Mouse (Mus musculus): ENCODE data around the gene Tcf15. TPM values are rescaled to one million over a fixed set of nuclear protein-coding genes. Genes with fewer than 3 reads are reported as not detected.

The Tcf15 gene
- total RNA-seq, 2 experiments from 2014 or later: 2.7 to 3.1 TPM

DNA sequence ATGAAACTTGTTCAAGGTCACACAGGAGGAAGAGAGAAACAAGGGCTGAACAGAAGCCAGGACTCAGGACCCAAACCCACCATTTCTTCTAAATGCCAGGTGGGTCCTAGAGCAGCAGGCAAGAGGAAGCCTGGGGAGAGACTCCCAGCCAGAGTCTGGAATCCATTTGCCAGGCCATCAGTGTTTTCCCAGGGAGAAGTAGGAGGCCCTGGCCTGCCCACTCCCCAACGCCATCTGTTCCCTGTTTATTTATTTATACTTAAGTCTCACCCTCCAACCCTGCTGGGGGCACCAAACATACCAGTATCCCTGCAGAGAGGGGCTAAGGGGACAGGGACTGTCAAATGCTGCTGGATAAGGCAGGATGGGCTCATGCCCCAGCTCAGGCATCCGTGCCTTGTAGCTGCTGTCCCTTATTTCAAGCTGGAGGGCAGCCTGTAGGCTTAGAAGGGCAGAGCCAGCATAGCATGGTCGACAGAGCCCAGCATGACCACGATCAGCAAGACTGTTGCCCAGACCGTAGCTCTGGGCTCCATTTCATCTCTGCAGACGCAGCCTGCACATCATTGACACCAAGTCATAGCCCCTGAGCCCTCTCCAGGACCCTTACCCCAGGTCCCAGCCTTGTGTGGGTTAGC, 24.0 kb upstream of the Tcf15 start:
- DNase-seq (ENCODE audit: low spot score in 2 of 2): no peak

DNA sequence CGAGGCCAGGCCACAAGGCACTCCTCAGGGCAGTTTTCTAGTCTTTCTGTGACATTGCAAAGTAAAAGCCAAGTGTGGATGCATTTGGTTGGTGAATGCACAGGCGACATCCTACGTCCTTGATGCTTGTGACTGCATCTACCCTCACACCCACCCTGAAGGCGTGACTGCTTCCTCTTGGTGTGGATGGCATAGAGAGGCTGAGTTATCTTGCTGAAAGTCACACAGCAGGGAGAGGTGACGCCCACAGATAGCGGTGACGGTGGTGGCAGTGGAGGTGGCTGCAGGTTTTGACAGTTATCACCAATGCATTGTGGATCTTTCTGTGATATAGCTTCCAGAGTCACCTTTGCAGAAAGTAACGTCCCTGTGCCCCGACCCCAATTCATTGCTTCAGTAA, 20.5 kb upstream of the Tcf15 start:
- no peak for DNase-seq (ENCODE audit: low spot score in 2 of 2)

GRCm38 (mm10) chr2:152128597-152128996, 14.8 kb upstream of the Tcf15 start:
- no peak for DNase-seq (ENCODE audit: low spot score in 2 of 2)

DNA sequence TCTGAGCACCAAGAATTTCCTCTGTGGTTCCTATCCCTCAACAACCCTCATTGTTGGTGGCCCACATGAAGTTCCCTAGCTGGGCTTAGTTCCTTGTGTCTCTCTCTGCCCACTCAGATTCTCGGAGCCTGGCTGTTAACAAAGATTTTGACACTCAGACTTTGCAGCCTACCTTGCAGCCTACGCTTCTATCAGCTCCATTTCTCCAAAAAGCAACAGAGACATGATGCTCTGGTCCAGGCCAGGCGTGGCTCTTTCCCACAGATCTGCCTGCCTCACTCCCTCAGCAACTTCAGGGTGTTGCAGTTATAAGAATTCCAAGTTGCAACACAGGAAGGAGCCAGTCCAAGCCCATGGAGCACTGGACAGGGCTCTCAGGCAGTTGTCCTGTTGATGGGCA, 13.6 kb upstream of the Tcf15 start:
- no peak for DNase-seq (ENCODE audit: low spot score in 2 of 2)

DNA sequence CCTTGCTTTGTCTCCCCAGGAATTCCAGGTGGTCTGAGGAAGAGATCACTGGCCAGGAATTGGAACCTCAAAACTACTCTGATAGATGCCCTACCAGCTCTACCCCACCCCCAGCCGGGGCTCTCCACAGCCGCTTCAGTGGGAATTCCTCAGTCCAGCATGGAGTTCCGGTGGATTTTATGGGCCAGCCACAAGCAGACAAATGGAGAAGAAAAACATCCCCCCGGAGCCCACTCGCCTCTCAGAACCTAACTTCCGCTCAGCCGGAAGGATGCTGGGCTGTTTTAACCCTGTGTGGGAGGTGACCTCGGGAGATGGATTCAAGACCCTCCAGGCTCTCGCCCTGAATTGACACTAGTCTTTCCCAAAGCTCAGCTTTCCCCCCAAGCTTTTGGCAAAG, 11.3 kb upstream of the Tcf15 start:
- DNase-seq (ENCODE audit: low spot score in 2 of 2): no peak

DNA sequence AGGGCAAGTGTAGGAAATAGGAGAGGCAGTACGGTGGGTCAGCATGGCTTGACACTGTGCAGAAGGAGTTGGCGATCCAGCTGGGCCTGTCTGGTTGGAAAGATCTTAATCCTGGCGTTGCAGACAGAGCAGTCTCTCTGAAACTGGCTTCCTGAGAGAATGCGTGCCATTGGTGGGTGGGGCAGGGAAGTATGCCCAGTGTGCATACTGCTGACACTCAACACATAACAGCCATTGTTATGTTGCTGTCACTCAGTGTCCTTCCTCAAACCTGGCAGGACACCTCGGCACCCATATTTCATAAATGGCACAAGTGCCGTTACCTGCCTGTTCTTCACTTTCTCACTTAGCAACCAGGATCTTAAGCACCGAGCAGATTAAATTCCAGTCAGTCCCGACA, 10.7 kb upstream of the Tcf15 start:
- no peak for DNase-seq (ENCODE audit: low spot score in 2 of 2)

GRCm38 (mm10) chr2:152139191-152139987, 4.0 kb upstream of the Tcf15 start:
- DNase-seq (ENCODE audit: low spot score in 2 of 2): peak; percentile 27 to 52

DNA sequence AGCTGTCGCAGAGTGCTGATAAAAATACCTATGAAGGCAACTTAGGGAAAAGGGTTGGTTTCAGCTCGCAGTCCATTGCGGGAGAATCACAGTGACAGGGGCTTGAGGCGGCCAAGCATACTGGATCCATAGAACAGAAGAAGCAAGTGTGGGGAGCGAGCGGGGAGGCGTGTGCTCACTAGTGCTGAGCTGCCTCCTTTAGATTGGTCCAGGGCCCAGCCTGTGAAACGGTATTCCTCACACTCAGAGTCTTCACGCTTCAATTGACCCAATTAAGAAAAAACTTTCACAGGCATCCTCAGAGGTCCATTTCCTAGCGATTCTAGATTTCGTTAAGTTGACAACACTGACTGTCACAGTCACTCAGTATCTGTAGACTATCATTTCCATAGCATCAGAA, 2.4 kb upstream of the Tcf15 start:
- no peak for DNase-seq (ENCODE audit: low spot score in 2 of 2)

DNA sequence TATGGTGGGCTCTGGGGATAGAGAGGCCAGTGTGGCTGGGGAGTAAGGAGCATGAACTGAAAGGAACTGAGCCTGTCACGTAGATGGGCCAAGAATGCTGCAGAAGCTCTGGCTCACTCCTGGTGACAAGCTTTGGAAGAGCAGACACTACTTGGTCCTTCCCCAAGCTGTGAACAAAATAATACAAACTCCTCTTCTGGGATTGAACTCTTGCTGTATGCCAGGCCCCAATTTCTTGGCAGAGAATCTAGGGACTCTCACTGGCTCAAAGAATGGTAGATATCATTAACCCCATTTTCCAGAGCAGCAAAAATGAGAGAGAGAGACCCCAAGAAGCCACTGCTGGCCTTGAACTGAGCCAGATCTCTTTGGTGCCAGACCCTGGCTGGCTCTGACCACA, 1.9 kb upstream of the Tcf15 start:
- no peak for DNase-seq (ENCODE audit: low spot score in 2 of 2)

- no peak for DNase-seq (ENCODE audit: low spot score in 2 of 2)
Observed at GRCm38 (mm10) chr2:152142046-152142445, 1.3 kb upstream of the Tcf15 start.

DNA sequence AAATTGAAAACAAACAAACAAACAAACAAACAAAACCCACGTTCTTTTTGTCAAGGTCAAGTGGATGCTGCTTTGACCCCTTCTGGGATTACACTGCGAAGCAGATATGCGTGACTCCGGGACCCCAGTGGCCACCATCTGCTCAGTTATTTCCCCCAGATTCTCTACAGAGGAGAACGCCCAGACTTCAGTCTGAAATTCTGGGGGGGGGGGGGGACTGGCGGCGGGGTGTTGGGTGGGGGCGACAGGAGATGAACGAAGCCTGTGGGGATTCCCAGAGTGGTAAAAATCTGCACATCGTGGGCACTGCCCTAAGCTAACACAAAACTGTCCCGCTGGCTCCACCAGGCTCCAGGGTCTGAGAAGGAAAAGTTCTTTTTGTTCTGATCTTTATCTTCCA, 790 bp upstream of the Tcf15 start:
- no peak for DNase-seq (ENCODE audit: low spot score in 2 of 2)

- DNase-seq (ENCODE audit: low spot score in 2 of 2): no peak
Observed at GRCm38 (mm10) chr2:152144158-152144450, 743 bp downstream of the Tcf15 start.

DNA sequence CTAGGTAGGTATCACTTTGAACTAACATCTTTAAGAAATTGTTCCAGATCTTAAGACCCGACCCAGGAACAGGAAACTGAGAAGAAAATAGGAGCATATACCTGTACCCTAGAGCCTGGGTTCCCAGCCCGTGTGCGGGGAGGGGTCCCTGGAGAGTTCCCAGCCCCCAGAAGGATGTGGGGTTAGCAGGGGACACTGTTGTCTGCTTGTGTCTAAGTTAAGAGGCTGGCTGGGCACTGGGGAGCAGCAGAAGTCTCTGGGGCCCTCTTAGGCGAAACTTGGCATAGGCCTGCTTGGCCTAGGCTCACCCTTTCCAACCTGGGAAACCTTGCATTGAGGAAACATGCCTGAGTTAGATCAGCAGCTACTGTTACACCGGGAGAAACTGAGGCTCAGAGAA, 1.1 kb downstream of the Tcf15 start:
- DNase-seq (ENCODE audit: low spot score in 2 of 2): no peak

- no peak for DNase-seq (ENCODE audit: low spot score in 2 of 2)
Observed at GRCm38 (mm10) chr2:152145711-152146110, 2.4 kb downstream of the Tcf15 start.

DNA sequence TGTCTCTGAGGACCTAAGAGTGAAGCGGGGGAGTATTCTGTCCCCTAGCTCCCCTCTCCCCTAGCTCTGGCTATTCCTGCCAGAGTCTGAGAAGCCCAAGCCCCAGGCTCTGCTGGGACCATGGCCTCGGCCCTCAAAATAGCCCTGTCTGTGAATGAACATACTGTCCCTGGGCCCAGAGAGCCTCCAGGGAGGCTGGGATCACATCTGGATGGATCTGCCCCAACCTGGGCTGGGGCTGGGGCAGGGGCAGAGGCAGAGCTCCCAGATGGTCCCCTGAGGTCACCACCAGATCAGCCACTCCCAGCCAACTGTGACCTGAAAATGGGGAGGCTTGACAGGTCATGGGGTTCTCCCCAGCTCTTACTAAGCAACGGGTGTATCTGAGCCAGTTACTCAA, 3.7 kb downstream of the Tcf15 start:
- DNase-seq (ENCODE audit: low spot score in 2 of 2): no peak

DNA sequence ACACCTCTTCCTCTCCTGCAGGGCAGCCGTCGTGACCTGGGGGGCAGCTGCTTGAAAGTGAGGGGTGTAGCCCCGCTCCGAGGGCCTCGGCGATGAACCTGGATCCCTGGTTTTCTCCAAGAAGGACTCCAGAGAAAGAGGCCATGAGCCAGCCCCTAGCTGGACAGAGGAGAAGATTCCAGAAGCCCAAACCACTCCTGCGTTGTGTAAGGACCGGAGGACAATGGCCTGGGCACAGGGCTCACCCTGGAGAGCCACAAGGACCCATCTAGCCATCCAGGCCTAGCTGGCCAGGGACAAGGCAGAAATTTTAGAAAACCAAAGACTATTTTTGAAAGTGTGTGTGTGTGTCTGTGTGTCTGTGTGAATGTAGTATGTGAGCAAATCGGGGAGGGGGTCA, 5.3 kb downstream of the Tcf15 start:
- DNase-seq (ENCODE audit: low spot score in 2 of 2): no peak

GRCm38 (mm10) chr2:152149891-152150290, 6.5 kb downstream of the Tcf15 start:
- DNase-seq (ENCODE audit: low spot score in 2 of 2): no peak

GRCm38 (mm10) chr2:152150373-152150772, 7.0 kb downstream of the Tcf15 start:
- no peak for DNase-seq (ENCODE audit: low spot score in 2 of 2)

- no peak for DNase-seq (ENCODE audit: low spot score in 2 of 2)
Observed at GRCm38 (mm10) chr2:152153361-152153760, 10.0 kb downstream of the Tcf15 start.

DNA sequence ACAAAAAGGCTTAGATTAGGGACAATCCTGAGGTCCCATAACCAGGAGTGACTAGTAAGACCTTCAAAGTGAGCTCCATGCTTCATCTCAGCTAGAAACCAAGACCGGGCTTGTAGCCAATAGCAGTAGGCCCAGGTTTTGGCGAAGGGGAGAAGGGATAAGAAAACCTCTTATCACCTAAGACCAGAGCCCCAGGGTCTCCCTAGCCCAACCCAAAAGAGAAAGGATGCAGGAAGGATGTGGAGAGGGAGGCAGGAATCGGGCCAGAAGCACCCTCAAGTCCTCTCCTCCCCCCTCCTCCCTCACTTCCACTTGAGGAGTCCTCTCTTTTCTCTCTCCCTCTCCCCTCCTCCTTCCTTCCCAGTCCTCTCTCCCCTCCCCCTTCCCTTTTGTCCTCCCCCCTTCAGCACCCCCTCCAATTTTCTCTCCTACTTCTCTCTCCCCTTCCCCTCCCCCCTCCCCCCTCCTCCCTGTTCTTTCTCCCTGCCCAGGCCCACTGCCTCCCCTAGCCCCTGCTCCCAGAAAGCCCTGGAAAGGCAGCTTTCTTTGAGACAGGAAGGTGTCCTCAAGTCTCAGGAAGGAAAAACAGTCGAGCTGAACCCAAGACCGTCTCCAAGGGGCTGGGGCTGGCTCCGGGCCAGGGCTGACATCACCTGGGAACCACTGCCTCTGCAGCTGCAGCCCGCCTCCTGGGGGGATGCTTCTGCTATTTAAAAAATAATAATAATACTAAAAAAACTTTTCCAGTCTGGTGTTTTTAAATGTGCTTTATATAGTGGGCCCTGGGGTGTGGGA, 12.2 kb downstream of the Tcf15 start:
- DNase-seq (ENCODE audit: low spot score in 2 of 2): no peak

DNA sequence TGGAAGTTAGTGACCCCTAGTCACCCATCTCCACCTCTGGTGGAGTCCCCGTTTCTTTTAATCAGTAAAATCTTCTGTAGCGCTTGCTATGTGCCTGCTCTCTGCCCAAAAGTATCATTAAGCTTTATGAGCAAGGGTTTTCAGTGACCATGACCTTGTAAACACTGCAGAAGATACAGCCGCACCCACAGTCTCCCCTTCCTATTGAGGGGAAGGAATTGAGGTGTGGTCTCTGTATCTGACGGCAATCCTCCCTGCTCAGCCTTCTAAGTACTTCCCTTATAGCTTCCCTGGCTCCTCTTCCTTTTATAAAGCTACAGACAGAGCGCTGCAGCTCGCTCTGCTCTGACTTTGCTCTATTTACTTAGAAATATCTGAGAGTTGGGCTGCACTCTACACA, 13.1 kb downstream of the Tcf15 start:
- no peak for DNase-seq (ENCODE audit: low spot score in 2 of 2)

DNA sequence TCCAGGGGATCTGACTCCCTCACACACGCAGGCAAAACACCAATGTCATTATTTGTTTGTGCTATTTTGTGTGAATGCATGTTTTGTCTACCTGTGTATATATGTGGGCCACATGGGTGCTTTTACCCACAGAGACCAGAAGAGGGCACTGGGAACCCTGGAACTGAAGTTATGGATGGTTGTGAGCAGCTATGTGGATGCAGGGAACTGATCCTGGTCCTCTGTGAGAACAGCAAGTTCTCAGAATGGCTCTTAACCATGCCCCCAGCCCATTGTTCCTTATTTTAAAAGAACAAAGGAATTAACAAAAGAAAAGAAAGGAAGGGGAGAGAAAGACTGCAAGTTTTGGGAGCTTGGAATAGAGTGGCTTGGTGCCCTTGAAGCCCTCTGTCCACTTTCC, 16.1 kb downstream of the Tcf15 start:
- DNase-seq (ENCODE audit: low spot score in 2 of 2): no peak
